Comparison of ENCODE assay signal across 8 mouse cellular contexts in genomic region chr9:66945647-66946641, GRCm38 (mm10). TPM values are rescaled to one million over a fixed set of nuclear protein-coding genes. Genes with fewer than 3 reads are reported as not detected.
DNase-seq lines count a peak whose midpoint lies in the region; ATAC-seq lines count a peak whose summit lies in the region.

Gene Rps27l, plus strand, starts transcription at chr9:66946086.

- no peaks in the 10 kb centered on the region for H3K9me3 ChIP-seq in hindbrain, embryonic 14.5 days (ENCODE audit: control insufficient read depth, low read length)

- H3K27ac ChIP-seq in hindbrain, embryonic 14.5 days, result peak within 1 kb of the TSS; percentile 90

- ATAC-seq in hindbrain, embryonic 14.5 days (ENCODE audit: low FRiP score), result peak; percentile 99

- peak within 1 kb of the TSS; percentile 95 for H3K4me3 ChIP-seq in hindbrain, embryonic 14.5 days (replicated peaks; ENCODE audit: low read length)

- H3K36me3 ChIP-seq in hindbrain, embryonic 14.5 days (replicated peaks; ENCODE audit: control insufficient read depth, insufficient read depth), result peaks cover 16% of the 10 kb centered on the region

- peak within 1 kb of the TSS; percentile 87 for H3K9ac ChIP-seq in hindbrain, embryonic 14.5 days

- under 1% methylated on average over 76 of the region's 77 CpGs for WGBS in hindbrain, embryonic 14.5 days

- DNase-seq in R1 (ENCODE audit: low read depth, low spot score), result peak; percentile 96
- peak; percentile 92 to 96 for DNase-seq in cerebellum, postnatal 25 days
- peak; percentile 69 to 78 for DNase-seq in frontal cortex, postnatal 25 days (ENCODE audit: low spot score in 2 of 2)
- peak; percentile 89 for DNase-seq in hindbrain, embryonic 14.5 days (ENCODE audit: low spot score)
- DNase-seq in layer of hippocampus, postnatal 36 days, result peak; percentile 89 to 91
- peak; percentile 96 for DNase-seq in lung, postnatal 36 days
- peak; percentile 97 for DNase-seq in retina, postnatal 1 day
- peak; percentile 93 to 95 for DNase-seq in urinary bladder, adult 18-20 months (ENCODE audit: low spot score in 2 of 2)

- H3K27me3 ChIP-seq in hindbrain, embryonic 14.5 days (ENCODE audit: control insufficient read depth, insufficient read depth, low read length), result no peaks in the 10 kb centered on the region

- H3K4me1 ChIP-seq in hindbrain, embryonic 14.5 days (replicated peaks; ENCODE audit: control insufficient read depth, insufficient read depth, low read length), result no peaks in the 10 kb centered on the region; the same call in 1 of the 2 replicates

- H3K4me2 ChIP-seq in hindbrain, embryonic 14.5 days (replicated peaks), result peak within 1 kb of the TSS; percentile 88

RNA-seq across cellular contexts. Expression of gene Rps27l, which starts in this region (rescaled TPM):
- polyA plus RNA-seq in hindbrain, embryonic 14.5 days (2014; fragmentation: Nextera tagmentation; extraction: Ambion mirVana), result 215 and 261 TPM in 2 replicates
- 10 to 100 TPM; 37.9 to 44.7 TPM for total RNA-seq in layer of hippocampus, postnatal 36 days (2021)

Comparison
In these comparisons a context has a peak if more than half of its experiments do, and no peak if none do; other contexts are left out.
1. Peak in every context shown above with its lines: DNase-seq, ATAC-seq, H3K4me3 ChIP-seq and H3K27ac ChIP-seq.